Mouse (Mus musculus) frontal cortex, adult (tissue): ENCODE results near the gene Cnpy3.
A peak's percentile ranks its signal among the peaks of the same experiment; 100 is the strongest.

Experiments used
- ATAC-seq: cut with Nextera tagmentation; 2 replicates; pipeline ENCODE4 v1.9.2; 2017; ENCODE audit warnings: mild to moderate bottlenecking, moderate library complexity, mixed read lengths; ENCODE audit not compliant: low TSS enrichment

Cnpy3 gene

GRCm38 (mm10) chr17:46714756-46715481, 37.1 kb downstream of the Cnpy3 start:
- ATAC-seq = no peak

DNA sequence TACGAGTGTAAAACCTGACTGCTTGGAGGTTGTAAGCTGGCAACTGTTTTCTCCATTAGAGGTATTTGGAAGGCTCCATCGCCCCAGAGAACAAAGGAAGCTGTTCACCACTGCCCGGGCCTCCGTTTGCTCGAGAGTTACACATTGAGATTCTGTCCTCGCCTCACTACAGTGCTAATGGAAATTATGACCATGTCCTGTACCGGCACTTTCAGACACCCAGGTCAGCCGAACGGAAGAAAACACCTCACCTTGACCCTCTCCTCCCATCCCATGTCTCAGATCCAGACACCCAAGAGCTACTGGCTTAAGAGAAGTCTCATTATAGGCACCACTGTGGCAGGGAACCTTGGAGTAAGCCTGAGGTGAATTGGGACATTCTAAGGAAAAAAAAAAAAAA, 38.2 kb downstream of the Cnpy3 start:
- no peak for ATAC-seq

DNA sequence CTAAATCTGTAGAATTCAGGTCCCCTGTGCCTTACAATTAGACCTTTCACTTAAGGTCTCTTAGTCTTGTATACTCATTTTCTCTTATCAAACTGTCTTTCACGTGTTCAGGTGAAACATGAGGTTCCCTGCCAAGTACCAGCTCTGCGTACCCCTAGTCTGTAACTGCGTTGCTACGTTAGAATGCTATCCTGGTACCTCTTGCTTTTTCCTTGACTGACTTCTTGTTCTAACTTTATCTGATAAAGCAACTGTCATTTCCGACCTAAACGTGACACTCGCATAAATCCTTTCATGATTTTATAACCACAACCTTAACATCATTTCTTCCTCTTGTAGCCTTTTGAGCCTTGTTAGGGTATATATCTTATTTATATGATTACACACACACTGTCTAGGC, 39.6 kb downstream of the Cnpy3 start:
- no peak for ATAC-seq

- ATAC-seq = peak; percentile 56; the same call in 1 of the 2 replicates
These were observed 40.3 kb downstream of the Cnpy3 start for GRCm38 (mm10) chr17:46711612-46712271.

GRCm38 (mm10) chr17:46710959-46711597, 40.9 kb downstream of the Cnpy3 start, which contains the start of gene Pex6:
TSS of gene Pex6 (plus strand) at chr17:46711463.
- ATAC-seq = peak; percentile 95

DNA sequence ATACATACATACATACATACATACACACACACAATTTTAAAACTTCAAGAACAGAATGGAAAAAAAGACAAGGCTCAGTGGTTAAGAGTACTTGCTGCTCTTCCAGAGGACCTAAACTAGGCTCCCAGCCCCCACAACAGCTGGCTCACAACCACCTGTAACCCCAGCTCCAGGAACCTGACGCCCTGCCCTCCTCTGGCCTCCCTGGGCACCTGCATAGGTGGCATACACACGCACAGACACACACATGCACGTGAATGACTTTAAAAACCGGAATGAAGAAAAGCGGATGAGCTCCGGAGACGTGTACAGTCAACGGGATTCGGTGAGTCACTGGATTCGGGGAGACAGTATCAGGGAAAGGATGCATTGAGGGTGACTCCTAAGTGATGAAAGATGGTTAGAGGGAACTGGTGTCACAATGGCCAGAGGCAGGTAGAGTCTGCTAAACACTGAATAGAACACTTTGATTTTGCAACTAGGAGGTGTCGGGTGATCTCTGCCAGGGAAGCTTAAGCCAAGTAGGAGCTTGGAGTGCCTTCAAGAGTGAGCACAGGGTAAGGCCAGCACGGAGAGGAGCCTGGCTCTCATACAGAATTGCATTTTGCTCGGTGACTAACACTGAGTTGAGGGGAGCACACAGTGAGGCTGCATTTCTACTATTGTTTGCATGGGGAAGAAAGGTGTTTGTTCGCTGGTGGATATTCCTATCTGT, 45.5 kb downstream of the Cnpy3 start:
- no peak for ATAC-seq

DNA sequence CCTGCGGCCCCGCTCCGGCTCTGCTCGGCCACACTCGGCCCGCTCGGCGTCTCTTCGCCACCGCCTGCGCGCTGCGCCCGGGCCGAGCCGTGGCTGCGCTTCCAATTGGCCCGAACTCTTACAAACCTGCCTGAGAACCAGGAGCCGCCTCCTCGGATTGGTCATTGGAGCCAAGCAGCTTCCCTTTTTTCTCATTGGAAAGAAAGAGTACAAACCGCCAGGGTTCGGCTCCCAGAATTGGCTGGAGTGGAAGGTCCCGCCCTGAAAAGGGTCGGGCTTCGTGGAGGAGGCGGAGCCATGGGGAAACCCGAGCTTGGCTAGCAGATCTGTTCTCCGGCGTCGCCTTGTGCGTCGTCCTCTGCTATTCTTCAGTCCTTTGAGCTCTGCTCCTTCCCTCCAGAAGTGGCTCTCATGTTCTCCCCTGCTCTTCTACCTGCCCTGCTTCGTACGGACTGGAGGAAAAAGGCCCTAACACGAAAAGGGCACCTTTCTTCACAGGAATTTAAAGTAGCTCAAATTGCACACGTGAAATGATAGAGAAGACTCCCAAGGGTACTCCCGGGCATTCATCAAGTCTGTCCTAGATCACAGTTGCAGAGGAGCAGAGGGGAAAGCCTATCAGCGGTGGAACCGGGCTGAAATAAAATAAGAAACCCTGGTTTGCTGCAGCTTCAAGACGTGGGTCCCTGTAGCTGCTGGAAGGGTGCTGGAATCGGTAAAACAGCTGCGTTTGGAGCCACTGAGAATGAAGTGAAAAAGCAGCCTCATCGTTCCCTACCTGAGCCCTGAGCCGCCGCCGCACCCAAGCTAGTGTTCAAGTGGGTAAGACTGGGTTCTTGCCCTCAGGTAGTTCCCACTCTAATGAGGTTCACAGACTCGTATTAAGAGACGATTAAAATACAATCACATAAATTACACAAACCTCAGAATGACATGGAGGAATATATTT, 46.9 kb downstream of the Cnpy3 start, which contains the start of gene Ppp2r5d:
Gene Ppp2r5d (minus strand): TSS at position 225 of the 949 bp plus-strand sequence.
- peak; percentile 93 for ATAC-seq

- peak; percentile 15; the same call in 1 of the 2 replicates for ATAC-seq
These were observed 47.8 kb downstream of the Cnpy3 start for GRCm38 (mm10) chr17:46703971-46704886.

GRCm38 (mm10) chr17:46702506-46702905, 49.5 kb downstream of the Cnpy3 start:
- no peak for ATAC-seq

- ATAC-seq = no peak
These were observed 49.9 kb downstream of the Cnpy3 start for GRCm38 (mm10) chr17:46702100-46702499.

GRCm38 (mm10) chr17:46701489-46701888, 50.5 kb downstream of the Cnpy3 start:
- ATAC-seq = no peak

- ATAC-seq = no peak
These were observed 52.1 kb downstream of the Cnpy3 start for GRCm38 (mm10) chr17:46699912-46700311.

DNA sequence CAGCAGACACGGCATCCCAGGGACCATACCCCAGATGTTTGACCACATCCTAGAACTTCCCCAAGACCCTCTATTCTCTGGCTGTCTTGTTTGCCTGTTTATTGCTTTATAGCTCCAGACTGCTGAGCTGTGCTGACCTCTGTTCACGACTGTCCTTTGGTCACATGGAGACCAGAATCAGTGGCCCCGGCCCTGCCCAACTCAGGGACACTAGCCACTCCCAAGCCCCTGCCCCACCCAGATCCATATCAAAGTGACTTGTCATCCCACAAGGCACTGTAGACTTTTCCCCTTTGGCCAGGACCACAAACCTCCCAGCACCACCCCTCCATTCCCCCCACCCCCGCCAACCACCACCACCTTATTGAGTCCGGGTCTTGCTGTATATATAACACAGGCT, 52.8 kb downstream of the Cnpy3 start:
- no peak for ATAC-seq

GRCm38 (mm10) chr17:46698515-46698914, 53.5 kb downstream of the Cnpy3 start:
- ATAC-seq = no peak

DNA sequence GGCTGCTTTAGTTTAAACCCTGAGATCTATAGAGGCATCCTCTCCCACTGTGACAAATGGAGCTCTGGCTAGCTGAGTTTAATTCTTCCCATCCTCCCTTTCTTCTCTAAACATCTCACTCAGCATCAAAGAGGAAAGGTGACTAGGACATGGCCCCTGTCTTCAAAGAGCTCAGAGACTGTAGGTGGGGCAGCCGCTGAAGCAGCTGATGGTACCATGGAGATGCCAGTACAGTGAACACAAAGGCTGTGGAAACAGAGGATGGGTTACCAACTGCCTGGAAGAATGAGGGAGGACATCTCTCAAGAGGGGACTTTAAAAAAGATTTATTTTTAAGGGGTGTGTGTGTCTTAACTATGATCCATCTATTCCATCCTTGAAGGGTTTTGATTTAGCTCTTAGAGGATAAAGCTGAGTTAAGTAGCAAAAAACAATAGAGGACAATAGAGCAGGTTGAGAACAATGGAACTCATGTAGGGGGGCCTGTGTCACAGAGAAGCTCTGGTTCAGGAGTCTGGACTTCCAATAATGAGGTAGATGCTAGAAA, 57.4 kb downstream of the Cnpy3 start:
- ATAC-seq = no peak

- ATAC-seq = no peak
These were observed 60.6 kb downstream of the Cnpy3 start for GRCm38 (mm10) chr17:46691390-46691789.

- no peak for ATAC-seq
These were observed 61.3 kb downstream of the Cnpy3 start for GRCm38 (mm10) chr17:46690665-46691064.

DNA sequence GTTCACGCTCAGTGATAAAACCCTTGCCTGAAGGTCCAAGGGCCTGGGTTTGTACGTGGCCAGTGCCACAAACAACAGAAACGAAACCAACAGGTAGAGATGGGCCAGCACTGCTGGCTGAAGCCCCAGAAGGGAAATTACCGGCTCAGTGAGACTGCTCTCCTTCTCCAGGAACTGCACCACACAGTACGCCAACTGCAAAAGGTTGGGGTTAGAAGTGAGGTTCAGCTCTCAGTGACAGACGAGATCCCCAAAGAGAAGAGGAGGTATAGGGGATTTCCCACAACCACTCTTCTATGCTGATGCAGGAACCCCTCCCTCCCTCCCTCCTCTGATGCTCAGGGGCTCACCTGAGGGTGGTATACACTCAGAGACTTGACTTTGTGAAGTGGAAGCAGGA, 66.1 kb downstream of the Cnpy3 start:
- no peak for ATAC-seq
